Mouse (Mus musculus) spleen, postnatal 4 days (tissue): ENCODE measurements at regions not wholly inside any gene's neighbourhood (a gene's known extent, or its start where the extent isn't known, plus 50 kb on each side); places are given as distances from the start of the nearest gene placed in this dataset.

Source experiments
- DNase-seq, 2 experiments: peaks; one replicate each; pipeline ENCODE4 v3.0.0; 2022; ENCODE audit warnings: low spot score in 2 of 2

- DNase-seq = no peak
These were observed 165.5 kb upstream of the Ubash3b start for GRCm38 (mm10) chr9:41326772-41327560.

GRCm38 (mm10) chr9:41321521-41321920, 160.0 kb upstream of the Ubash3b start:
- no peak for DNase-seq

- DNase-seq = no peak
These were observed 157.6 kb upstream of the Ubash3b start for GRCm38 (mm10) chr9:41319066-41319465.

- DNase-seq = no peak
These were observed 144.7 kb upstream of the Ubash3b start for GRCm38 (mm10) chr9:41306229-41306628.

GRCm38 (mm10) chr9:41303494-41303828, 142.0 kb upstream of the Ubash3b start:
- DNase-seq = no peak

GRCm38 (mm10) chr9:41302809-41303493, 141.5 kb upstream of the Ubash3b start:
- DNase-seq = no peak

GRCm38 (mm10) chr9:41286145-41286468, 124.6 kb upstream of the Ubash3b start:
- no peak for DNase-seq

- DNase-seq = no peak
These were observed 124.0 kb upstream of the Ubash3b start for GRCm38 (mm10) chr9:41285266-41286144.

GRCm38 (mm10) chr9:41277726-41278125, 116.2 kb upstream of the Ubash3b start:
- no peak for DNase-seq

- DNase-seq = no peak
These were observed 112.4 kb upstream of the Ubash3b start for GRCm38 (mm10) chr9:41273839-41274271.

GRCm38 (mm10) chr9:41273171-41273781, 111.8 kb upstream of the Ubash3b start:
- DNase-seq = no peak

GRCm38 (mm10) chr9:41272596-41272995, 111.1 kb upstream of the Ubash3b start:
- no peak for DNase-seq

- no peak for DNase-seq
These were observed 106.6 kb upstream of the Ubash3b start for GRCm38 (mm10) chr9:41268112-41268511.

- DNase-seq = no peak
These were observed 103.0 kb upstream of the Ubash3b start for GRCm38 (mm10) chr9:41264485-41264884.

GRCm38 (mm10) chr9:41257244-41257643, 95.7 kb upstream of the Ubash3b start:
- DNase-seq = no peak

GRCm38 (mm10) chr9:41242372-41242771, 80.9 kb upstream of the Ubash3b start:
- DNase-seq = peak in 1 of 2 experiments; percentile 43

GRCm38 (mm10) chr9:41239097-41239451, 77.6 kb upstream of the Ubash3b start:
- no peak for DNase-seq

GRCm38 (mm10) chr9:41238395-41239096, 77.0 kb upstream of the Ubash3b start:
- no peak for DNase-seq

- no peak for DNase-seq
These were observed 75.8 kb upstream of the Ubash3b start for GRCm38 (mm10) chr9:41237265-41237664.

GRCm38 (mm10) chr9:41229225-41229582, 67.7 kb upstream of the Ubash3b start:
- no peak for DNase-seq

GRCm38 (mm10) chr9:41228425-41229224, 67.1 kb upstream of the Ubash3b start:
- peak; percentile 72 to 86 for DNase-seq
